Mouse (Mus musculus): ENCODE measurements at regions not wholly inside any gene's neighbourhood (a gene's known extent, or its start where the extent isn't known, plus 50 kb on each side); places are given as distances from the start of the nearest gene placed in this dataset.

- no peak overlapping the region for H3K4me3 ChIP-seq (ENCODE audit: low read length)
- no peaks in the 10 kb centered on the region for H3K4me1 ChIP-seq (ENCODE audit: insufficient read depth, low read length)
- DNase-seq (ENCODE audit: low spot score) (no peak), ATAC-seq (no peak)
- no peaks in the 10 kb centered on the region for H3K36me3 ChIP-seq (ENCODE audit: insufficient read depth, low read length)
- no peaks in the 10 kb centered on the region for H3K9me3 ChIP-seq (ENCODE audit: low read length)
- no peak overlapping the region for H3K9ac ChIP-seq (replicated peaks; ENCODE audit: low read length)
- WGBS, result 79% methylated on average over 4 of the region's 4 CpGs
- H3K4me2 ChIP-seq (ENCODE audit: low read depth, low read length), result no peak overlapping the region
- TF ChIP-seq CTCF (IDR thresholded peaks at IDR 0.05; ENCODE audit: low read depth), result no peak
- no peaks in the 10 kb centered on the region for H3K27me3 ChIP-seq (ENCODE audit: insufficient read depth, low read length)
- no peak overlapping the region for H3K27ac ChIP-seq
Measured at GRCm38 (mm10) chr8:42157006-42157405, 740.1 kb upstream of the Frg1 start.

DNA sequence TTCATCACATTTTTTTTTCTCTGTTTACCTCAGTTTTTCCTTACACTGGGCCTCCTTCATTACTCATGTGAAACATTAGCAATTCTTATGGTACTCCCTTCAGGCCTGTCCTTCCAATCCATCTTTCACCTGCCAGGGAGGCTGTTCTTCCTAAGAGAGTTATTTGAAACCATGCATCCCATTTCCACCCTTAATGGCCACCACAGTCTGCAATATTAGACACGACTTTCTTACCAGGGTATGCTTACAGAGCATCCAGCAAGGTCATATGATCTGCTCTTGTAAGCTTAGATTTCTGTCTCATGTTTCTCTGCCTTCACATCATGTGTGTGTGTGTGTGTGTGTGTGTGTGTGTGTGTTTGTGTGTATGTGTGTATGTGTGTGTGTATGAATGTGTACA, 739.7 kb upstream of the Frg1 start:
- no peak overlapping the region for H3K4me2 ChIP-seq (ENCODE audit: low read depth, low read length)
- 68% methylated on average over 1 of the region's 1 CpGs for WGBS
- H3K9me3 ChIP-seq (ENCODE audit: low read length), result no peaks in the 10 kb centered on the region
- H3K27ac ChIP-seq, result no peak overlapping the region
- no peak for ATAC-seq
- no peaks in the 10 kb centered on the region for H3K36me3 ChIP-seq (ENCODE audit: insufficient read depth, low read length)
- TF ChIP-seq CTCF (IDR thresholded peaks at IDR 0.05; ENCODE audit: low read depth), result no peak
- no peak overlapping the region for H3K9ac ChIP-seq (replicated peaks; ENCODE audit: low read length)
- no peaks in the 10 kb centered on the region for H3K27me3 ChIP-seq (ENCODE audit: insufficient read depth, low read length)
- H3K4me3 ChIP-seq (ENCODE audit: low read length), result no peak overlapping the region
- DNase-seq (ENCODE audit: low spot score), result no peak
- H3K4me1 ChIP-seq (ENCODE audit: insufficient read depth, low read length), result no peaks in the 10 kb centered on the region

DNA sequence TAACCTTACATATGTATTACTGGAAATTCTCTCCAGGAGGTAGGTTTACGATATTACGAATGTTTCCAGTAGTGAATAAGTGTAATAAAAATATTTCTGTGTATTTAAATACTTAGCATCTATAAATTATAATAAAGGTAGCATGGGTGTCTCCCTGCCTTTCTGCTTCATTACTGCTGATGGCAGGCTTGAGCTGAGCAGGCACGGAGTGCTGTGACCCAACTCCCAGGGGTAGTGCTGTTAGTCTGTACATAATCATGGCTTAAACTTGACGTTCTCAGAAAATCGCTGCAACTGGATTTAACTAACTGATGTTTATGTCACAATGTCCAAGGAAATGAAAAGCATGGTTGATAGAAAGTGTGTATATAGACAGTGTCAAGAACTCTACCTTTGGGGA, 727.8 kb upstream of the Frg1 start:
- no peak for ATAC-seq
- no peak for DNase-seq (ENCODE audit: low spot score)
- Histone ChIP-seq H3K4me1 (ENCODE audit: insufficient read depth, low read length) (no peaks in the 10 kb centered on the region), H3K36me3 (ENCODE audit: insufficient read depth, low read length) (no peaks in the 10 kb centered on the region), H3K27ac (no peak overlapping the region), H3K4me2 (ENCODE audit: low read depth, low read length) (no peak overlapping the region), H3K27me3 (ENCODE audit: insufficient read depth, low read length) (no peaks in the 10 kb centered on the region), H3K9me3 (ENCODE audit: low read length) (no peaks in the 10 kb centered on the region), H3K9ac (replicated peaks; ENCODE audit: low read length) (no peak overlapping the region), H3K4me3 (ENCODE audit: low read length) (no peak overlapping the region)
- 79% methylated on average over 5 of the region's 5 CpGs for WGBS
- no peak for TF ChIP-seq CTCF (IDR thresholded peaks at IDR 0.05; ENCODE audit: low read depth)

GRCm38 (mm10) chr8:42144220-42144619, 727.3 kb upstream of the Frg1 start:
- no peak for DNase-seq (ENCODE audit: low spot score)
- Histone ChIP-seq H3K36me3 (ENCODE audit: insufficient read depth, low read length) (no peaks in the 10 kb centered on the region), H3K27me3 (ENCODE audit: insufficient read depth, low read length) (no peaks in the 10 kb centered on the region), H3K9me3 (ENCODE audit: low read length) (no peaks in the 10 kb centered on the region), H3K9ac (replicated peaks; ENCODE audit: low read length) (no peak overlapping the region), H3K4me1 (ENCODE audit: insufficient read depth, low read length) (no peaks in the 10 kb centered on the region), H3K4me2 (ENCODE audit: low read depth, low read length) (no peak overlapping the region), H3K27ac (no peak overlapping the region), H3K4me3 (ENCODE audit: low read length) (no peak overlapping the region)
- 66% methylated on average over 8 of the region's 8 CpGs for WGBS
- no peak for TF ChIP-seq CTCF (IDR thresholded peaks at IDR 0.05; ENCODE audit: low read depth)
- ATAC-seq, result no peak

DNA sequence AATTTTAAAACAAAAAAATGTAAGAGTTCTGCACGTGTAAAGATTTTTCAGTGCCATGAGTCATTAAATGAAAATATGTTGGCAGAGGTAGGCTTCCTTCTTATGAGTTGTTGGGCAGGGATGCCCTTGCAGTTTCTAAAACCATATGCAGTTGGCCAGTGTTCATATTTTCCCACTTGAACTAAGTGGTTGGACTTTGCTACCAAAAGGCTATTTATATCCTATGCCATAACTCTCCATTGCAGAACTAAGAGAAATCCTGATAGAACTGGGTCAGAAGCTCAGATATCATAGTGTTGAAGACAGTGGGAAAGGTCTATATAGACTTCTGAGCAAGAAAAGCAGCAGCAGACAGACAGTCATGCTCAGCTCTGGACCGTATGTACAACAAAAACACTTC, 690.7 kb upstream of the Frg1 start:
- DNase-seq (ENCODE audit: low spot score) (no peak), ATAC-seq (no peak)
- Histone ChIP-seq H3K9ac (replicated peaks; ENCODE audit: low read length) (no peak overlapping the region), H3K9me3 (ENCODE audit: low read length) (no peaks in the 10 kb centered on the region), H3K36me3 (ENCODE audit: insufficient read depth, low read length) (no peaks in the 10 kb centered on the region), H3K27me3 (ENCODE audit: insufficient read depth, low read length) (no peaks in the 10 kb centered on the region), H3K4me3 (ENCODE audit: low read length) (no peak overlapping the region), H3K4me1 (ENCODE audit: insufficient read depth, low read length) (no peaks in the 10 kb centered on the region), H3K4me2 (ENCODE audit: low read depth, low read length) (no peak overlapping the region), H3K27ac (no peak overlapping the region)
- 79% methylated on average over 2 of the region's 2 CpGs for WGBS
- no peak for TF ChIP-seq CTCF (IDR thresholded peaks at IDR 0.05; ENCODE audit: low read depth)

GRCm38 (mm10) chr8:42069314-42069713, 652.4 kb upstream of the Frg1 start:
- Histone ChIP-seq H3K9ac (replicated peaks; ENCODE audit: low read length) (no peak overlapping the region), H3K36me3 (ENCODE audit: insufficient read depth, low read length) (no peaks in the 10 kb centered on the region), H3K27ac (no peak overlapping the region), H3K4me1 (ENCODE audit: insufficient read depth, low read length) (no peaks in the 10 kb centered on the region), H3K27me3 (ENCODE audit: insufficient read depth, low read length) (no peaks in the 10 kb centered on the region), H3K4me3 (ENCODE audit: low read length) (no peak overlapping the region), H3K9me3 (ENCODE audit: low read length) (no peaks in the 10 kb centered on the region), H3K4me2 (ENCODE audit: low read depth, low read length) (no peak overlapping the region)
- no peak for TF ChIP-seq CTCF (IDR thresholded peaks at IDR 0.05; ENCODE audit: low read depth)
- no peak for ATAC-seq
- no peak for DNase-seq (ENCODE audit: low spot score)
- 79% methylated on average over 1 of the region's 1 CpGs for WGBS

DNA sequence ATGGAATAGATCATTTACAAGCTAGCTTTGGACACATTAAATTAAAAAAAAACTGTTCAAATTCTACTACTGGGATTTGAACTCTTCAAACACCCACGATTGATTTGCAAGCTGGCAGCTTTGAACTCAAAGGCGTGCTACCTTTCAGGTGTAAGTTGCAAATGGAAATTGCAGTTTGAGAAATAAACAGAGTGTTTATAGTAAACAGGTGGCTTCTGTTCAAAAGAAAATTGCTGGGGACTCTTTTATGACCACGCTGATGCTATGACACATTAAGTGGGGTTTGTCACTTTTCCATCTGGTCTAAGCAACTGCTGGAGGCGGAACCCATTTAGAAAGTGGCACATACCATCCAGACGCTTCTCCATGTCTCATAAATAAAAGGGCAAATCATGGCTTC, 626.7 kb upstream of the Frg1 start:
- H3K4me2 ChIP-seq (ENCODE audit: low read depth, low read length), result no peak overlapping the region
- ATAC-seq, result no peak
- no peaks in the 10 kb centered on the region for H3K4me1 ChIP-seq (ENCODE audit: insufficient read depth, low read length)
- H3K9ac ChIP-seq (replicated peaks; ENCODE audit: low read length), result no peak overlapping the region
- DNase-seq (ENCODE audit: low spot score), result no peak
- H3K27me3 ChIP-seq (ENCODE audit: insufficient read depth, low read length), result no peaks in the 10 kb centered on the region
- TF ChIP-seq CTCF (IDR thresholded peaks at IDR 0.05; ENCODE audit: low read depth), result no peak
- no peaks in the 10 kb centered on the region for H3K36me3 ChIP-seq (ENCODE audit: insufficient read depth, low read length)
- no peaks in the 10 kb centered on the region for H3K9me3 ChIP-seq (ENCODE audit: low read length)
- WGBS, result 75% methylated on average over 5 of the region's 5 CpGs
- no peak overlapping the region for H3K27ac ChIP-seq
- H3K4me3 ChIP-seq (ENCODE audit: low read length), result no peak overlapping the region

Data from hindbrain, postnatal 0 days (tissue).